Mouse (Mus musculus): ENCODE results near the gene Nat8f2.
"Not testable (repeated sequence)": the region's sequence is repeated elsewhere in the genome, so short reads cannot be mapped to it uniquely, and the experiment has no call there.

DNA sequence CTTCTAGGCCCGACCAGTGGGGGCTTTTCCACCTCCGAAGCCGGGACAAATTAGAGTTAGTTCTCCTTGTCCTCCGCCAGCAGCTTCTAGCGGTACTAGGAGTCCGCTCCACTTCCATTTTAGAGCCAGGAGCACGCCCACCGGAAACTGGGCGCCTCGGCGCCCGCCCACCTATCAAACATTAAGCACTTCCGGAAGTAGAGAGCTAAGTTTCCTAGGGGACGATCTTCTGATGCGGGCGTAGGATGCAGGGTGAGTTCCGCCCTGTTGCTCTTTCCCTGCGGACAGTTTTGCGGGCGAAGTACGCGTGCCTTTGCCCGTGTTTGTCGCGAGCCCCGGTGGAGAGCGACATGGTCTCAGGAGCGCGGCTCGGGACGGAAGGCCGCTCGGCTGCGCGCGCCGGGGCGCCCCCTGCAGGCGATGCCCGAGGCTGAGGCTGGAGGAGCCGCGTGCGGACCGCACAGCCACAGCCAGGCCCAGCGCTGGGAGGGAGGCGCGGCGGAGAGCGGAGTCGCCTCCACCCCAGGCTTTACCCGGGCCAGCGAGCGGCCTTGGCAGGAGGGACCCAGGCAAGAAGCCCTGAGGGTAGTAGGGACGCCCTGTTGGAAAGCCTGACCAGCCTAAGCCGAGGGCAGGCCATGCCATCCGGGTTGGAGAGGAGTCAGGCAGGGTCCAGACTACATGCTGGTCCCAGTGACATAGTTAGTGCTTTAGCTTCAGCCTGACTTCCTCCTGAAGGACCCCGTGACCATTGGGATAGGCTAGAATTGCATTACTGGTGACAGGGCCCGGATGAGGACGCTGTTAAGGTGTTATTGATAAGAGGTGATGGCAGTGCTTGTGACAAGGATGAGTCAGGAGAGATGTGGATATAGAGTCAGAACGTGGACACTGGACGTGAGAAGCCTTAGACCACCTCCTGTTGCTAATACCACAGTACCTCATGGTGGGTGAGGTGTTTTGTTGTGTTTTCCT, 46.9 kb upstream of the Nat8f2 start, which contains the start of gene Nat8f1:
- not testable (repeated sequence) for TF ChIP-seq BHLHE40 (IDR thresholded peaks at IDR 0.05; ENCODE audit: borderline replicate concordance, low read depth, low read length); MAFK (IDR thresholded peaks at IDR 0.05; ENCODE audit: borderline replicate concordance, low read depth, low read length); MAZ (IDR thresholded peaks at IDR 0.05; ENCODE audit: low read depth, low read length); POLR2AphosphoS5 (IDR thresholded peaks at IDR 0.05; ENCODE audit: borderline replicate concordance, low read depth, low read length); GABPA (IDR thresholded peaks at IDR 0.05; ENCODE audit: low read depth, low read length); RCOR1 (IDR thresholded peaks at IDR 0.05; ENCODE audit: low read depth, low read length); CHD2 (IDR thresholded peaks at IDR 0.05; ENCODE audit: low read length)
- TF ChIP-seq CTCF (IDR thresholded peaks at IDR 0.05 in 2 of 3, conservative IDR thresholded peaks at IDR 0.05 in 1 of 3; ENCODE audit: control insufficient read depth in 1 of 3, insufficient read depth in 1 of 3, low read depth in 2 of 3, low read length in 3 of 3, poor library complexity in 1 of 3, severe bottlenecking in 1 of 3): peak in 2 of 3 experiments; percentile 22 to 41; a peak in 3 of 6 replicates
- TF ChIP-seq TBP (IDR thresholded peaks at IDR 0.05; ENCODE audit: low read depth, low read length): peak; percentile 87
- peak; percentile 67 for TF ChIP-seq GATA1 (IDR thresholded peaks at IDR 0.05; ENCODE audit: low read depth, low read length)
- TF ChIP-seq HCFC1 (IDR thresholded peaks at IDR 0.05; ENCODE audit: low read depth, low read length): peak; percentile 72
- peak; percentile 28; the same call in 1 of the 2 replicates for TF ChIP-seq ETS1 (IDR thresholded peaks at IDR 0.05; ENCODE audit: low read depth, low read length)
